Mouse (Mus musculus) CH12.LX (cell line): ENCODE results near the gene Col18a1. TPM values are rescaled to one million over a fixed set of nuclear protein-coding genes. Genes with fewer than 3 reads are reported as not detected.

ENCODE experiments used
- DNase-seq: peaks from one replicate; pipeline ENCODE4 v3.0.0-alpha.2; 2013; ENCODE audit errors: extremely low read depth
- H3K27ac ChIP-seq: 2 replicates; pipeline ENCODE4 v1.5.1; 2012; ENCODE audit warnings: low read depth, mild to moderate bottlenecking, control low read depth, moderate library complexity; ENCODE audit not compliant: insufficient read depth
- H3K27me3 ChIP-seq: replicated peaks from 2 replicates; pipeline ENCODE3; 2012; ENCODE audit warnings: inconsistent platforms
- H3K36me3 ChIP-seq, 2 experiments: replicated peaks in 1 of 2; 2 replicates each; pipeline versions ENCODE3 to v1.6.1; 2012; ENCODE audit warnings: inconsistent platforms in 1 of 2, low read length in 1 of 2, mild to moderate bottlenecking in 1 of 2, mixed read lengths in 1 of 2, moderate library complexity in 1 of 2; ENCODE audit not compliant: control insufficient read depth in 1 of 2, insufficient read depth in 1 of 2
- H3K4me1 ChIP-seq, 2 experiments: 2 replicates each; pipeline ENCODE4 v1.6.1; 2012; ENCODE audit warnings: inconsistent platforms in 1 of 2, moderate library complexity in 1 of 2; ENCODE audit not compliant: insufficient read depth in 2 of 2, control insufficient read depth in 1 of 2
- H3K4me2 ChIP-seq: 2 replicates; pipeline ENCODE4 v1.6.1; 2012; ENCODE audit warnings: low read depth, mild to moderate bottlenecking, control low read depth; ENCODE audit not compliant: poor library complexity, insufficient read depth, severe bottlenecking
- H3K4me3 ChIP-seq, 3 experiments: fragments of 150-350 bp in 1 of 3; sonication (generic) in 1 of 3; replicated peaks in 1 of 3; 2 replicates each; pipeline versions ENCODE3 to v1.5.1; 2011 to 2012; ENCODE audit warnings: low read depth in 2 of 3, low read length in 2 of 3, mild to moderate bottlenecking in 2 of 3, moderate library complexity in 2 of 3, control low read depth in 1 of 3, improper control_type of control experiment in 1 of 3, inconsistent platforms in 1 of 3, mixed read lengths in 1 of 3; ENCODE audit not compliant: poor library complexity in 1 of 3
- H3K79me2 ChIP-seq: replicated peaks from 2 replicates; pipeline ENCODE4 v1.6.1; 2012; ENCODE audit warnings: mild to moderate bottlenecking, moderate library complexity; ENCODE audit not compliant: control insufficient read depth, poor library complexity, insufficient read depth, severe bottlenecking; ENCODE audit errors: extremely low read depth
- H3K9ac ChIP-seq: 2 replicates; pipeline ENCODE4 v1.6.1; 2012; ENCODE audit warnings: low read depth, mild to moderate bottlenecking, control low read depth, moderate library complexity; ENCODE audit not compliant: insufficient read depth
- H3K9me3 ChIP-seq: replicated peaks from 2 replicates; pipeline ENCODE3; 2012; ENCODE audit warnings: low read length, inconsistent platforms, mixed read lengths
- BHLHE40 ChIP-seq: IDR thresholded peaks from 2 replicates; pipeline ENCODE4 v1.6.1; 2011; ENCODE audit warnings: mild to moderate bottlenecking, low read depth, low read length, improper control_type of control experiment
- HCFC1 ChIP-seq: IDR thresholded peaks from 2 replicates; pipeline ENCODE4 v1.6.1; 2012; ENCODE audit warnings: low read depth, mild to moderate bottlenecking, inconsistent platforms, low read length, improper control_type of control experiment
- JUND ChIP-seq: conservative IDR thresholded peaks from 2 replicates; pipeline ENCODE4 v1.6.1; 2011; ENCODE audit warnings: low read depth, low read length, improper control_type of control experiment
- KAT2A ChIP-seq: IDR thresholded peaks from 2 replicates; pipeline ENCODE4 v1.6.1; 2012; ENCODE audit warnings: low read length, improper control_type of control experiment, inconsistent platforms; ENCODE audit not compliant: insufficient replicate concordance
- MAFK ChIP-seq: IDR thresholded peaks from 2 replicates; pipeline ENCODE4 v1.6.1; 2011; ENCODE audit warnings: low read length, improper control_type of control experiment; ENCODE audit not compliant: insufficient replicate concordance
- MXI1 ChIP-seq: IDR thresholded peaks from 2 replicates; pipeline ENCODE4 v1.6.1; 2011; ENCODE audit warnings: mild to moderate bottlenecking, low read depth, low read length, improper control_type of control experiment
- NRF1 ChIP-seq: IDR thresholded peaks from 2 replicates; pipeline ENCODE4 v1.6.1; 2014; ENCODE audit warnings: low read depth, mild to moderate bottlenecking, inconsistent platforms, low read length, improper control_type of control experiment, moderate library complexity
- PAX5 ChIP-seq: IDR thresholded peaks from 2 replicates; pipeline ENCODE4 v1.6.1; 2012; ENCODE audit warnings: low read length, inconsistent platforms, mixed read lengths
- RAD21 ChIP-seq: IDR thresholded peaks from 2 replicates; pipeline ENCODE4 v1.6.1; 2011; ENCODE audit warnings: low read depth, mild to moderate bottlenecking, low read length, improper control_type of control experiment, moderate library complexity
- USF1 ChIP-seq: IDR thresholded peaks from 2 replicates; pipeline ENCODE4 v1.6.1; 2014; ENCODE audit warnings: low read depth, mild to moderate bottlenecking, inconsistent platforms, low read length, improper control_type of control experiment
- ZKSCAN1 ChIP-seq: IDR thresholded peaks from 2 replicates; pipeline ENCODE4 v1.6.1; 2012; ENCODE audit warnings: low read depth, inconsistent platforms, low read length, improper control_type of control experiment, borderline replicate concordance
- dilution Hi-C: fragments of 300-500 bp; cut with MboI; formaldehyde crosslinking; loops from 2 replicates; pipeline ENCODE4 v1.14.3; 2020; ENCODE audit warnings: low sequenced_read_pairs; ENCODE audit not compliant: extremely low pct_unique_long_range_greater_than_20kb, extremely low pct_ligation_motif_present
- in situ Hi-C: fragments of 300-500 bp; cut with MboI; formaldehyde crosslinking; loops from 3 replicates; pipeline ENCODE4 v1.14.3; 2019; ENCODE audit warnings: low sequenced_read_pairs, low pct_ligation_motif_present, low pct_unique_long_range_greater_than_20kb, mixed read lengths
- polyA plus RNA-seq: library from polyadenylated mRNA; unstranded; fragments of >175 nt; gene quantifications from 2 replicates; pipeline ENCODE4 v1.2.1, GENCODE M21; 2012; ENCODE audit warnings: low read depth; ENCODE audit not compliant: insufficient read length
- total RNA-seq, 2 experiments: library from RNA; depleted of rRNA; stranded (reverse); fragments of 300-350 nt in 1 of 2; fragments of >200 nt in 1 of 2; gene quantifications; 2 replicates each; pipeline ENCODE4 v1.2.3; 2012 to 2014

Col18a1 gene
- total and polyA plus RNA-seq, 3 experiments = 0.17 to 14.5 (median 1.7) TPM

GRCm38 (mm10) chr10:77016080-77016479 lies 150.3 kb downstream of the Col18a1 start:
- in situ Hi-C loops = loop anchor here (25.0 kb wide), 1 partner anchor 179 kb away; no protein-coding TSS in a partner anchor
- dilution Hi-C loops = no loop called here

GRCm38 (mm10) chr10:77011681-77012080 lies 154.7 kb downstream of the Col18a1 start:
- dilution Hi-C loops = no loop called here
- Histone ChIP-seq H3K27me3 (peaks cover 73% of the 10 kb centered on the region), H3K4me1 (no peaks in the 10 kb centered on the region), H3K9me3 (no peaks in the 10 kb centered on the region), H3K4me3 (no peak overlapping the region), H3K4me2 (no peak overlapping the region), H3K27ac (no peak overlapping the region), H3K79me2 (no peaks in the 10 kb centered on the region), H3K9ac (no peak overlapping the region), H3K36me3 (no peaks in the 10 kb centered on the region)
- in situ Hi-C loops = loop anchor here (25.0 kb wide), 1 partner anchor 174 kb away; no protein-coding TSS in a partner anchor
- DNase-seq = no peak
- TF ChIP-seq ZKSCAN1 = no peak
- TF ChIP-seq HCFC1 = no peak
- no peak for TF ChIP-seq JUND
- TF ChIP-seq USF1 = no peak
- TF ChIP-seq NRF1 = no peak

More at GRCm38 (mm10) chr10:77016080-77016479, 150.3 kb downstream of the Col18a1 start:
- H3K36me3 ChIP-seq = no peaks in the 10 kb centered on the region
- no peak overlapping the region for H3K9ac ChIP-seq
- TF ChIP-seq RAD21 (no peak), BHLHE40 (0 out of 2 replicates have a peak, but pooled peaks have one; percentile 10), KAT2A (no peak), MXI1 (no peak), PAX5 (no peak)
- H3K4me3 ChIP-seq = no peak overlapping the region
- H3K4me2 ChIP-seq = no peak overlapping the region
- no peaks in the 10 kb centered on the region for H3K9me3 ChIP-seq
- no peak overlapping the region for H3K27ac ChIP-seq
- peaks cover 78% of the 10 kb centered on the region for H3K27me3 ChIP-seq
- H3K79me2 ChIP-seq = no peaks in the 10 kb centered on the region
- no peak for DNase-seq
- no peaks in the 10 kb centered on the region; a peak in 1 of 4 replicates for H3K4me1 ChIP-seq

- no peak overlapping the region for H3K4me3 ChIP-seq
- no peak overlapping the region for H3K9ac ChIP-seq
- H3K4me1 ChIP-seq = no peaks in the 10 kb centered on the region
- no peak for DNase-seq
- TF ChIP-seq MAFK = no peak
- no peak overlapping the region for H3K27ac ChIP-seq
- in situ Hi-C loops (loop anchor here (25.0 kb wide), 1 partner anchor 171 kb away; no protein-coding TSS in a partner anchor), dilution Hi-C loops (no loop called here)
- no peaks in the 10 kb centered on the region for H3K36me3 ChIP-seq
- H3K4me2 ChIP-seq = no peak overlapping the region
- H3K79me2 ChIP-seq = no peaks in the 10 kb centered on the region
- peaks cover 62% of the 10 kb centered on the region for H3K27me3 ChIP-seq
- no peaks in the 10 kb centered on the region for H3K9me3 ChIP-seq
Measured at GRCm38 (mm10) chr10:77008698-77009097, 157.7 kb downstream of the Col18a1 start.
